Mouse (Mus musculus) ES-Bruce4 (cell line): ENCODE measurements around the gene Csmd2.

Experiments
- CTCF ChIP-seq: IDR thresholded peaks from one replicate; pipeline ENCODE4 v1.8.1; 2011; ENCODE audit warnings: low read depth, low read length
- EP300 ChIP-seq: IDR thresholded peaks from 2 replicates; pipeline ENCODE4 v1.6.1; 2011; ENCODE audit warnings: low read depth, low read length; ENCODE audit not compliant: insufficient read depth
- POLR2A ChIP-seq: IDR thresholded peaks from one replicate; pipeline ENCODE4 v1.8.1; 2011; ENCODE audit warnings: low read length; ENCODE audit not compliant: insufficient read depth

DNA sequence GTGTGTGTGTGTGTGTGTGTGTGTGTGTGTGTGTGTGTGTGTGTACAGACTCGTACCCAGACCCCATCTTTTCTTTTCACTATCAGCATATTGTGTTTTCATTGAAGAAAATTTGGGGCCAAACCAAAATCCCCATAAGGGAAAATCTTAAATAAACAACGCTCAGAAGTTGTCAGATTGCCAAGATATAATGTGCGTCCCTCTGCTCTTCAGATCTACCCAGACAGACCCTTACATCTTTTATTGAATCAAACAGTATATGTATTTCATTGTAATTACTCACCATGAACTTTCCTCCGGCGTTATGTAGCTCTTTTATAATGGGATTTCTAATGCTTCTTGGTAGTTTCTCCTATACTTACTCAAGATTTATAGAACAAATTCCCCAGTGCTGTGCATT lies 479.1 kb downstream of the Csmd2 start:
- TF ChIP-seq CTCF (no peak), POLR2A (no peak), EP300 (no peak)
